Mouse (Mus musculus): Measurements from ENCODE around the gene Plxnb2. TPM values are rescaled to one million over a fixed set of nuclear protein-coding genes. Genes with fewer than 3 reads are reported as not detected.

Plxnb2 gene
- total RNA-seq, 2 experiments from 2014 or later = 50.0 to 56.5 TPM

- no peak for DNase-seq (ENCODE audit: extremely low spot score in 1 of 2, low spot score in 1 of 2)
Measured at GRCm38 (mm10) chr15:89180081-89180541, 477 bp downstream of the Plxnb2 start.

- DNase-seq (ENCODE audit: extremely low spot score in 1 of 2, low spot score in 1 of 2) = no peak
Measured at GRCm38 (mm10) chr15:89179630-89179964, 991 bp downstream of the Plxnb2 start.

- DNase-seq (ENCODE audit: extremely low spot score in 1 of 2, low spot score in 1 of 2) = peak in 1 of 2 experiments; percentile 41
Measured at GRCm38 (mm10) chr15:89178954-89179629, 1.5 kb downstream of the Plxnb2 start.

GRCm38 (mm10) chr15:89178260-89178860, 2.2 kb downstream of the Plxnb2 start:
- DNase-seq (ENCODE audit: extremely low spot score in 1 of 2, low spot score in 1 of 2) = no peak

GRCm38 (mm10) chr15:89177576-89178259, 2.9 kb downstream of the Plxnb2 start:
- no peak for DNase-seq (ENCODE audit: extremely low spot score in 1 of 2, low spot score in 1 of 2)

- peak in 1 of 2 experiments; percentile 73 for DNase-seq (ENCODE audit: extremely low spot score in 1 of 2, low spot score in 1 of 2)
Measured at GRCm38 (mm10) chr15:89177121-89177520, 3.5 kb downstream of the Plxnb2 start.

GRCm38 (mm10) chr15:89175411-89176155, 5.0 kb downstream of the Plxnb2 start:
- no peak for DNase-seq (ENCODE audit: extremely low spot score in 1 of 2, low spot score in 1 of 2)

- no peak for DNase-seq (ENCODE audit: extremely low spot score in 1 of 2, low spot score in 1 of 2)
Measured at GRCm38 (mm10) chr15:89174889-89175339, 5.7 kb downstream of the Plxnb2 start.

GRCm38 (mm10) chr15:89173906-89174214, 6.7 kb downstream of the Plxnb2 start:
- DNase-seq (ENCODE audit: extremely low spot score in 1 of 2, low spot score in 1 of 2) = no peak

GRCm38 (mm10) chr15:89173024-89173905, 7.3 kb downstream of the Plxnb2 start:
- DNase-seq (ENCODE audit: extremely low spot score in 1 of 2, low spot score in 1 of 2) = peak; percentile 47

GRCm38 (mm10) chr15:89172276-89172935, 8.2 kb downstream of the Plxnb2 start:
- DNase-seq (ENCODE audit: extremely low spot score in 1 of 2, low spot score in 1 of 2) = no peak

- no peak for DNase-seq (ENCODE audit: extremely low spot score in 1 of 2, low spot score in 1 of 2)
Measured at GRCm38 (mm10) chr15:89171526-89172051, 9.0 kb downstream of the Plxnb2 start.

GRCm38 (mm10) chr15:89170102-89170501, 10.5 kb downstream of the Plxnb2 start:
- no peak for DNase-seq (ENCODE audit: extremely low spot score in 1 of 2, low spot score in 1 of 2)

- peak; percentile 42 to 61 for DNase-seq (ENCODE audit: extremely low spot score in 1 of 2, low spot score in 1 of 2)
Measured at GRCm38 (mm10) chr15:89169431-89169830, 11.2 kb downstream of the Plxnb2 start.

- no peak for DNase-seq (ENCODE audit: extremely low spot score in 1 of 2, low spot score in 1 of 2)
Measured at GRCm38 (mm10) chr15:89168922-89169321, 11.7 kb downstream of the Plxnb2 start.

GRCm38 (mm10) chr15:89165478-89165877, 15.1 kb downstream of the Plxnb2 start:
- no peak for DNase-seq (ENCODE audit: extremely low spot score in 1 of 2, low spot score in 1 of 2)

GRCm38 (mm10) chr15:89161397-89161796, 19.2 kb downstream of the Plxnb2 start:
- DNase-seq (ENCODE audit: extremely low spot score in 1 of 2, low spot score in 1 of 2) = no peak

GRCm38 (mm10) chr15:89158516-89158915, 22.1 kb downstream of the Plxnb2 start:
- no peak for DNase-seq (ENCODE audit: extremely low spot score in 1 of 2, low spot score in 1 of 2)

- peak in 1 of 2 experiments; percentile 74 for DNase-seq (ENCODE audit: extremely low spot score in 1 of 2, low spot score in 1 of 2)
Measured at GRCm38 (mm10) chr15:89157954-89158353, 22.6 kb downstream of the Plxnb2 start.
